Mouse (Mus musculus) heart, postnatal 0 days (tissue): ENCODE measurements around the gene Borcs7. TPM values are rescaled to one million over a fixed set of nuclear protein-coding genes. Genes with fewer than 3 reads are reported as not detected.

Source experiments
- ATAC-seq: fragments of 200-750 bp; cut with Nextera tagmentation; 2 replicates; pipeline ENCODE4 v1.8.0; 2017; ENCODE audit warnings: low read depth, moderate number of reproducible peaks, moderate library complexity; ENCODE audit not compliant: insufficient read depth
- DNase-seq: peaks from one replicate; pipeline ENCODE4 v3.0.0-alpha.2; 2016; ENCODE audit warnings: low spot score
- H3K27ac ChIP-seq: fragments of 300-500 bp; sonication (generic); 2 replicates; pipeline ENCODE4 v1.5.1; 2014; ENCODE audit warnings: low read depth, mild to moderate bottlenecking
- H3K27me3 ChIP-seq: fragments of 300-500 bp; sonication (generic); 2 replicates; pipeline ENCODE4 v1.6.1; 2014; ENCODE audit warnings: low read length, mixed read lengths; ENCODE audit not compliant: control insufficient read depth, insufficient read depth
- H3K36me3 ChIP-seq: fragments of 300-500 bp; sonication (generic); replicated peaks from 2 replicates; pipeline ENCODE4 v1.6.1; 2014; ENCODE audit warnings: low read length, mixed read lengths; ENCODE audit not compliant: control insufficient read depth, insufficient read depth
- H3K4me1 ChIP-seq: fragments of 300-500 bp; sonication (generic); 2 replicates; pipeline ENCODE4 v1.6.1; 2014; ENCODE audit warnings: antibody characterized with exemption; ENCODE audit not compliant: control insufficient read depth, insufficient read depth
- H3K4me2 ChIP-seq: fragments of 300-500 bp; sonication (generic); 2 replicates; pipeline ENCODE4 v1.6.1; 2014; ENCODE audit warnings: low read depth, mild to moderate bottlenecking, low read length, moderate library complexity
- H3K4me3 ChIP-seq: fragments of 300-500 bp; sonication (generic); 2 replicates; pipeline ENCODE4 v1.5.1; 2014; ENCODE audit warnings: low read depth, low read length
- H3K9ac ChIP-seq: fragments of 300-500 bp; sonication (generic); replicated peaks from 2 replicates; pipeline ENCODE4 v1.6.1; 2014; ENCODE audit warnings: low read depth, low read length, mixed read lengths
- H3K9me3 ChIP-seq: fragments of 300-500 bp; sonication (generic); replicated peaks from 2 replicates; pipeline ENCODE4 v1.6.1; 2016; ENCODE audit warnings: low read length; ENCODE audit not compliant: control insufficient read depth
- CTCF ChIP-seq: IDR thresholded peaks from 2 replicates; pipeline ENCODE4 v1.5.1; 2016; ENCODE audit warnings: antibody characterized with exemption, control low read depth, low read depth
- EP300 ChIP-seq: IDR thresholded peaks from 2 replicates; pipeline ENCODE4 v1.6.1; 2016; ENCODE audit warnings: antibody characterized with exemption, low read depth
- WGBS: fragments of 180-500 bp; shearing (Covaris S2); extraction: QIAGEN DNeasy Blood & Tissue Kit; methylation state at CpG from one replicate; pipeline ENCODE4 v1.1.7; 2014; 5-methylcytosine and 5-hydroxymethylcytosine counted together
- polyA plus RNA-seq: library from polyadenylated mRNA; unstranded; fragments of >200 nt; fragmentation: Nextera tagmentation; extraction: Ambion mirVana; gene quantifications from 2 replicates; pipeline ENCODE4 v1.2.1, GENCODE M21; 2015
- total RNA-seq: library from RNA; depleted of rRNA; stranded (reverse); fragments of >200 nt; gene quantifications from 2 replicates; pipeline ENCODE4 v1.2.3, GENCODE M21; 2014; ENCODE audit warnings: low replicate concordance

Borcs7 gene
- total and polyA plus RNA-seq, 2 experiments from 2014 or later: 9.0 to 22.2 TPM

GRCm38 (mm10) chr19:46706540-46707295, 17.0 kb downstream of the Borcs7 start:
- Histone ChIP-seq H3K4me2 (peak overlapping the region; percentile 91), H3K9me3 (no peaks in the 10 kb centered on the region), H3K27me3 (no peaks in the 10 kb centered on the region), H3K4me1 (peaks cover 18% of the 10 kb centered on the region), H3K9ac (peak overlapping the region; percentile 57), H3K36me3 (peaks cover 18% of the 10 kb centered on the region), H3K27ac (0 out of 2 replicates have a peak overlapping the region, but pooled peaks have one; percentile 66), H3K4me3 (peak overlapping the region; percentile 62)
- DNase-seq: no peak
- TF ChIP-seq CTCF: no peak
- TF ChIP-seq EP300: no peak
- WGBS: 56% methylated on average over 9 of the region's 9 CpGs
- ATAC-seq: no peak; the same call in none of the 2 replicates

DNA sequence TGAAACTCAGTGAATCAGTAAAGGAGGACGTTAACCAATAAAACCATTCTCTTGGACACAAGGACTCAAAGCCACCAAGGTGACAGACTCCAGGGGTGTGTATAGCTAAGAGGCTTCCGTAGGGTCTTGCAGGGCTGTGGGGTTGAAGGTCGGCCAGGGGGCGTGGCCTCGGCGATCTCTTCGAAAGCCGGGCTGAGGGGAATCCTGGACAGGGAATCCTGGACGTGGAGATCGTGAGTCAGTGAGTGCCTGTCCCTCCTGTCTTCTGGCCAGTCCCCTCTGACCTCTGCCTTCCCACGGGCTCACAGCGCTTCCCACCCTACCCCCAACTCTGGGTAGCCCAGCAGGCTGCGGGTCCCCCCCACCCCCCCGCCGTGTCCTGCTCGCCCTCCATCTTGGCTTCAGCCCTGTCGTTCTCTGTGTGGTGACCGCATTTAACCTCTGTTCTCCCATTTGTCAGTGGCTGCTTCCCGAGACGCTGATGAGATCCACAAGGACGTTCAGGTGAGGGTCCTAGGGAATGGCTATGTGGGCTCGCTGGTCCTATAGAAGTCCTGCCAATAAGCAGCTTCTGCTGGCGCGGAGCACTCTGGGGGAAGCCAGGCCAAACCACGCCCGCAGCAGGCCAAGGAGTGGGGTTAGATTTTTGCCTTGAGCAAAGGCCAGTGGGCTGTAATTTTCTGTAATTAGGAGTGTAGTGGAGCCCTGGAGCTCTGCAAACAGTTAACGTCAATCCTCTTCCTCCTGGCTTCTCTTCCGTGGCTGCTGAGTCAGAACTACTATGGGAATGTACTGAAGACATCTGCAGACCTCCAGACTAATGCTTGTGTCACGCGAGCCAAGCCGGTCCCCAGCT, 17.8 kb downstream of the Borcs7 start, which contains the start of gene As3mt:
As3mt (plus strand) TSS at position 163 of the 856 bp plus-strand sequence.
- H3K4me2 ChIP-seq: peak within 1 kb of the TSS; percentile 91
- WGBS: 7% methylated on average over 31 of the region's 31 CpGs
- peak within 1 kb of the TSS; percentile 57 for H3K9ac ChIP-seq
- H3K27ac ChIP-seq: peak within 1 kb of the TSS; percentile 66
- peaks cover 18% of the 10 kb centered on the region for H3K36me3 ChIP-seq
- H3K4me1 ChIP-seq: peaks cover 18% of the 10 kb centered on the region
- H3K4me3 ChIP-seq: peak within 1 kb of the TSS; percentile 62
- peak; percentile 69 for DNase-seq
- no peaks in the 10 kb centered on the region for H3K27me3 ChIP-seq
- H3K9me3 ChIP-seq: no peaks in the 10 kb centered on the region
- no peak for TF ChIP-seq EP300
- no peak for TF ChIP-seq CTCF
- peak; percentile 88 for ATAC-seq

DNA sequence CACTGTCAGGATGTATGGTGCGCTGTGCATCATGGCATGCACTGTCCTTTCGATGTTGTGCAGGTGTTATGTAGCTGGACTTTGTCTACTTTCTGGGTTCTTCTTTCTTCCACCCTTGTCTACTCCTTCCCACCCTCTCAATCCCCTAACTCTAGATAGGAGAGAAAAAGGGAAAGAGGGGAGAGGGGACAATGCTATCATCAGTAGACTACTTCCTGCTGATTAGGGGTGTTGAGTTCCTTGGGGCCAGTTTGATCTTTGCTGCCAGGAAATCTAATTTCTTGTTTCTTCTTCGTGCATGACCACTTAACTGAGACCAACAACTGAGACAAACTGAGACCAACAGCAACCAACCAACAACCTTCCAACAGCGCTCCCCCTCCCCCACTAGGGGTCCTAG, 20.9 kb downstream of the Borcs7 start:
- H3K9ac ChIP-seq: no peak overlapping the region
- no peaks in the 10 kb centered on the region for H3K27me3 ChIP-seq
- H3K36me3 ChIP-seq: peaks cover 33% of the 10 kb centered on the region
- 79% methylated on average over 4 of the region's 4 CpGs for WGBS
- no peak overlapping the region for H3K27ac ChIP-seq
- no peaks in the 10 kb centered on the region for H3K9me3 ChIP-seq
- H3K4me1 ChIP-seq: peaks cover 18% of the 10 kb centered on the region
- TF ChIP-seq CTCF (no peak), EP300 (no peak)
- H3K4me2 ChIP-seq: no peak overlapping the region
- ATAC-seq (no peak), DNase-seq (no peak)
- H3K4me3 ChIP-seq: no peak overlapping the region

DNA sequence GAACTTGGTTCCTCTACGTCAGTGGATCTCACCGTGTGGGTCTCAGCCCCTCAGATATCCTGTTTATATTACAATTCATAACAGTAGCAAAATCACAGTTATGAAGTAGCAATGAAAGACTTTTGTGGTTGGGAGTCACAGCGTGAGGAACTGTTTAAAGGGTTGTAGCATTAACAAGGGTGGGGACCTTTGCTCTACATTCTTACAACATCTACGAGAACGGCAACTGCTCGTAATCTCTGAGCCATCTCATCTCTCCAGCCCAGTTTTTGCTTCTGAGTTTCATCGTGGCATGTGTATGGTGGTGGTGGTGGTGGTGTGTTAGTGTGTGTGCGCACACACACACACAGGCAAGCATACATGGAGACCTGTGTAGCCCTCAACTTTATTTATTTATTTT, 24.5 kb downstream of the Borcs7 start:
- Histone ChIP-seq H3K36me3 (peaks cover 45% of the 10 kb centered on the region), H3K9me3 (0 out of 2 replicates have a peak, but pooled peaks cover 4% of the 10 kb centered on the region)
- WGBS: 91% methylated on average over 8 of the region's 8 CpGs

DNA sequence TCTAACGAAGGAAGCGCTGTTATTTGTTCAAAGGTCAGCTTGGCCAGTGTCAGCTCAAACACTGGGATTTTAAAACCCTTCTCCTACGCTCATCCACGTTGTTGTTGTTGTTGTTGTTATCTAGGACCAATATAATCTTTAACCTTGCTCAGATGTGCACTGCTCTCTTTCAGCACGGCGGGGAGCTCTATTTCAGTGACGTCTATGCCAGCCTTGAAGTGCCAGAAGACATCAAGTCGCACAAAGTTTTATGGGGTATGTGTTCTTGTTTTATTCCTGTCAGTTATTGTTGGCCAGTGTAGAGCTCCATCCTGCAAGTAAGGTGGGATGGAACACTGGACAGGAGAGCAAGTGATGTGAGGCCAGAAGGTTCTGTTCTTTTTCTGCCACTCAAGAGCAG, 25.3 kb downstream of the Borcs7 start:
- no peak overlapping the region for H3K4me2 ChIP-seq
- H3K27me3 ChIP-seq: no peaks in the 10 kb centered on the region
- no peak for DNase-seq
- H3K4me1 ChIP-seq: no peaks in the 10 kb centered on the region
- no peak for ATAC-seq
- H3K9ac ChIP-seq: no peak overlapping the region
- no peak for TF ChIP-seq CTCF
- TF ChIP-seq EP300: no peak
- no peak overlapping the region for H3K4me3 ChIP-seq
- H3K36me3 ChIP-seq: peaks cover 51% of the 10 kb centered on the region
- 85% methylated on average over 8 of the region's 8 CpGs for WGBS
- H3K9me3 ChIP-seq: 0 out of 2 replicates have a peak, but pooled peaks cover 4% of the 10 kb centered on the region
- H3K27ac ChIP-seq: no peak overlapping the region

More for the DNA sequence above, 24.5 kb downstream of the Borcs7 start:
- DNase-seq (no peak), ATAC-seq (no peak)
- no peak overlapping the region for H3K9ac ChIP-seq
- H3K27me3 ChIP-seq: no peaks in the 10 kb centered on the region
- no peaks in the 10 kb centered on the region for H3K4me1 ChIP-seq
- no peak overlapping the region for H3K27ac ChIP-seq
- TF ChIP-seq EP300 (no peak), CTCF (no peak)
- H3K4me3 ChIP-seq: no peak overlapping the region
- no peak overlapping the region for H3K4me2 ChIP-seq
